Mouse (Mus musculus) 3134 (cell line): ENCODE data around the gene Fat3.

Source experiments
- DNase-seq: peaks from one replicate; pipeline ENCODE4 v3.0.0-alpha.2; 2011; ENCODE audit warnings: low spot score; ENCODE audit not compliant: insufficient read length; ENCODE audit errors: extremely low read depth

Gene Fat3

DNA sequence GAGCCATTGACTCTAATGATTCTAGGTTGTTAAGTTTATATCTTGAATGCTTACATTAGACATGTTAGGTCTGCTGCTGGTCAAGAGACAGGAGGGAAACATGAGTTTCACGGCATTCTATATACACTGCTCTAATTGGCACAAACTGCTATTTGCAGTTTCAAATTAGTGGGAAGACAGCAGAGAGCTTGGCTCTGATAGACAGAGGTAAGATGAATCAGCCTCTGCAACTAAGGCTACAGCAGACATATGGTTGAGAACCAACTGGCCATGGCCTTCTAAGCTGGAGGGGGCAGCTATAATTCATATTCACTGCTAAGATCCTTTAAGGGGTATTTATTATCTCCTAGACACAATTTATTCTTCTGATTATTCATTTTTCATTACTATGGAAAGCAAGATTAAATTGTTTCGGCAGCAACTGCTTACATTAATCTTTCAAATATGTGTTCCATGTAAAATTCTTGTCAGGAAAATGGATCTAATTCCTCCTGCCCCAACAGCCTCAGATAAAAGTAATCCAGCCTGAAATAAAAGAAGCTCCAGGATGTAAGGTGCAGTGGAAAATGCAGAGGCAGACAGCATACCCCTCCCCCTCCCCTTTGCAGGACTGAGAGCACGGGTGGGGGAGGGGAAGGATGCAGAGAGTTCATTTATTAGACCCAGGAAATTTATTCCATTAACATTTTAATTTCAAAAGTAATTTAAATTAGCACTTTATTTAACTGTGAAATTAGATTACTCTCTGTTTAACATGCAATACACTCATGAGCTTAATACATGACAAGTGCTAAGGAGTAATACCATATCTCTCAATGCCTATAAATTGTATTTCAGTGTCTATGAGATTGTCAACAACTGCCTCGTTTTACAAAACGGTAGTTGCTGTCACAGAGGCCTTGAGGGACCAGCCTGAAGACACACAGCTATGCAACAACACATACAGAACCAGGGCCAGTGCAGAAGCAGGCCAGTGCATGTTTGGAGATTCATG, 189.9 kb downstream of the Fat3 start:
- DNase-seq, result no peak

DNA sequence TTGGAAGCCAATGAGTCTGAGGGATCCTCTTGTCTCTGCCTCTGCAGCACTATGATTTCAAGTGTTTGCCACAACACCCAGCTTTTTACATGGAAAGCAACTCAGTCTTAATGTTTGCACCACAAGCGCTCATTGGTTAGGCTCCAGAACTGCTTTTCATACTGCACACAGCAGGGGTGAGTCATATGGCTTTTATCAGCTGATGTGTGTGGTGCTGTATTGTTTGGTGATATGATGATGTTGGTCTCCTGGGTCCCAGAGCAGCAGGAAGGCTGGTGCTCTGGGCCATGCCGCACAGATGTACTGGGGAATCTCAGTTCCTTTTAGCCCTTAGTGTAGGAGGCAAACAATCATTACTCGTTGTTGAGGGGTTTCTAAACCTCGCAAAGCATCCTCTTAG, 190.8 kb downstream of the Fat3 start:
- no peak for DNase-seq

GRCm38 (mm10) chr9:16307789-16308188, 193.3 kb downstream of the Fat3 start:
- DNase-seq, result no peak

DNA sequence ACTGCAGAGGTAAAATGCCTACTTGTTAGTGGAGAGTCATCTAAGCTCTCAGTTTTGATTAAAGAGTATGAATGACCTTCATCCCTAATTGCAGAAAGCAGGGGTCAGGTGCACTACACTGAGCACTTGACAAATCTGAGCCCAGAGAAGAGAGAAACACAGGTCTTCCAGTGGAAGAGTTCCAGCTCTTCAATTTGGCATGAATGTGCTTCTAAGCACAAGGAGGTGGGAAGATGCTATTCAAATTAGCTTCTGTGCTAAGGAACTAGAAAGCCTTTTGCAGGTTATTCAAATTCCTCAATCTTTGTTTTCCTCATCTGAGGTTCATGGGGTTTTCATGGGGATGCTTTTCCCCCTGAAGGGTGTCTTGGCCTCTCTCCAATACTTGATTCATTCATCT, 194.9 kb downstream of the Fat3 start:
- DNase-seq, result no peak

- no peak for DNase-seq
Measured at GRCm38 (mm10) chr9:16305396-16306086, 195.5 kb downstream of the Fat3 start.

DNA sequence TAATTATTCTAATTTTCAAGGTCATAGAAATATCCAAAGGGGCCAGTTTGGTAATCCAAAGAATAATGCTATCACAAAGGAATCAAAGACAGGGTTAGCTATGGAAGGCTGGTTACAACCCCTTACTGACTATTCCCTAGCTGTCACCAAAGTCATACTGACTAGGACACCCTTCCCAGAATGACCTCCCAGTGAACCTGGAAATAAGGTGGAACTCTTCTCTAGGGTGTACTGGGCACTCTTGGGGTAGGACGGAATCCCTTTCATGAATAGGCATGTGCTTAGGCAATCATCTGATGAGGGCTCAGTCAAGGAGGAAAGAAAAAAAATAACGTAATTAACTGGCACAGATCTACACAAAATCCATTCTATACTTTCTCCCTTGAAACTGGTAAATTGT, 196.1 kb downstream of the Fat3 start:
- no peak for DNase-seq

DNA sequence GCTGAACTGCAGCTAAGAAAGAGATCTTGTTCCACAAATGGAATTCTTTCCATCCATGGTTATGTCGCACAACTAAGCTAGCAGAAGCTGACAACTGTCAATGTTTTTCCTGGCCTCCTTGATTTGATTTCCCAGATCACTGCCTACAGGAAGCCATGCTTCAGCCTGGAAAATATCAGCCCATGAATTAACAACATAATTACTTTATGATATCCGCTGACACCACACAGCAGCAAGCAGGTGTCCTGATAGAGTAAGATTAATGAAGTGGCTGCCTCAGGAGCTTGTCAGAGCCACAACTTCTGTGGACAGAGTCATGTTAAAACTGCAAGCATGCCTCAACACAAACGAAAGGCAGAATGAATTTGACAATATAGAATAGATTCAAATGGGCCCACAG, 198.6 kb downstream of the Fat3 start:
- DNase-seq, result no peak

DNA sequence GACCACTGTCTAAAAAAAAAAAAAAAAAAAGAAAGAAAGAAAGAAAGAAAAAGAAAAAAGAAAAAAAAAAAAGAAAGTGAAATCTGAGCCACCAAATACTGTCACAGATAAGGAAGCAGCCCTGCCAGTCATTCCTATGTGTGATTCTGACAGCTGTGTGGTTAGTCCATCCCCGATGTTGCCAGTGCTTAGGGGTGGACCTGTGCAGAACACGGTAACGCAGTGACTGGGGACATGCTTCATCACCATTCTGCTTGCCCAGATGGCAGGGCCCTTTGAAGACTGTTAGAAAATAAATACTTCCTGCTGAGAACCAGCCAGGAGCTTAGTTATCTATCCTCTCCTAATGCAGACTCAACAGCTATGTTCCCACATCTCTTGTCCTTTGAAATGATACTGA, 203.2 kb downstream of the Fat3 start:
- DNase-seq, result no peak

- DNase-seq, result no peak
Measured at GRCm38 (mm10) chr9:16293928-16294806, 206.9 kb downstream of the Fat3 start.

DNA sequence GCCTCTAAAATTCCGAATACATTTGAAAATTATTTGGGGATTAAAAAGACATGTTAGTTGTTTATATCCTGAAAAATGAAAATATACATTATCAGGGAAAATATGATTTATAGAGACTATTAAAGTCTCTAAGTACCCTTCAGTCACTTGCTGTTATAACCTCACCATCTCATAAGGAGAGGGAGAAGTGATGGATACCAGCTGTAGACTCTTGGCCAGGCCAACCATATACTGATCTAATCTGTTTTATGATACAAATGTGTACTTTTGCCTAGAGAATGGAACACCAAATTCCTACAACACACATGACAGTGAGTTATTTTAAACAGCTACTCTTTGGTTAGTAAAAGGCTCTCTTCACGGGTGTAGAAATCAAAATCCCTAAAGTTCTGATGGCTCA, 208.6 kb downstream of the Fat3 start:
- DNase-seq, result no peak

- peak; percentile 15 for DNase-seq
Measured at GRCm38 (mm10) chr9:16290911-16291310, 210.2 kb downstream of the Fat3 start.

DNA sequence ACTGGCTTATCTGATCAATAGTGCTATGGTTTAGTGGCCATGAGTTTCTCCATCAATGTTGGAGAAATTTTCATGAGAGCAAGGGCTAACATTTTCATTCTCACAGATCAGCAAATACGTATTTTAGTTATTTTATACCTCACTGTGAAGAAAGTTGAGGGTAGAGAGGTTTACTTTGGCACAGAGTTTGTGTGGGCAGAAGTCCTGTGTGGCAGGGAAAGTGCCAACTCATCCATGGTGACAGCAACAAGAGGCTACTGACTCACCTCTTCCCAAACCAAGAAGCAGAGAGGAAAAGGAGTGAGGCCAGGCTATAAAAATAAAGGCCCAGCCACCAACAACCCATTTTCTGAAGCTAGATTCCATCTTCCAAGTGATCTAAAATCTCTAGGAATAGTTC, 218.1 kb downstream of the Fat3 start:
- DNase-seq, result peak; percentile 60

GRCm38 (mm10) chr9:16282291-16282804, 218.7 kb downstream of the Fat3 start:
- DNase-seq, result no peak

DNA sequence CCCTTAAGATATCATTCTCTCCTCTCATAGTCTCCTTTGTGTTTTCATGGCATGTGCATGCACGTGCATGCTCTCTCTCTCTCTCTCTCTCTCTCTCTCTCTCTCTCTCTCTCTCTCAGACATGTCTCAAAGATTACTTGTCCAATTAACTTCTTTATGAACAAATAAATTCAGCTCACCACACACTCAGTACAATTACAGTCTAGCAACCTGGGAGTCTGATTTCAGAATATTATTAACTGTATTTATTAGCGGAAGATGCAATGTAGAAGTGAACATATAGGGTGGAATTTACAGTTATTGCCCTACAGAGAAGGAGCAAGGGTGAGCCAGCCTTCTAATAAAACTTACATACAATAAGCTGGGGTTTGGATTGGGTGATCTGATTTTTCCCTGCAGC, 225.5 kb downstream of the Fat3 start:
- no peak for DNase-seq

GRCm38 (mm10) chr9:16274130-16274529, 227.0 kb downstream of the Fat3 start:
- no peak for DNase-seq

DNA sequence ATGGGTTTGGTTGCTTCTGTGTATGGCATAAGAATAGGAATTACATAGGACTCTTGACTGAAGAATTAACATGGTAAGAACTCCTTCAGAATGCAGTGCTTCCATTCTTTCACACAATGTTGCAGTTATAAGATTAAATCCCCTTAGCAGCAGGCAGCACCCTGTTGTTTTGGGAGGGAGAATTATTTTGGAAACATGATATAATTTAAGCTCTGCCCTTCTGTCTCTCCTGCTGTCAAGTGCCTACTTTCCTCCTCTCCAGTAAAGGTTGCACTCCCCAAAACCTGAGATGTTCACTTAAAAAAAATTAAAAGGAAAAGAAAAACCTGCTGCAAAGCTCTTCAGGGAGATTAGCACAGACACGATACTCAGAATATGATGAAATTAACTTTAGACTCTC, 228.3 kb downstream of the Fat3 start:
- no peak for DNase-seq

DNA sequence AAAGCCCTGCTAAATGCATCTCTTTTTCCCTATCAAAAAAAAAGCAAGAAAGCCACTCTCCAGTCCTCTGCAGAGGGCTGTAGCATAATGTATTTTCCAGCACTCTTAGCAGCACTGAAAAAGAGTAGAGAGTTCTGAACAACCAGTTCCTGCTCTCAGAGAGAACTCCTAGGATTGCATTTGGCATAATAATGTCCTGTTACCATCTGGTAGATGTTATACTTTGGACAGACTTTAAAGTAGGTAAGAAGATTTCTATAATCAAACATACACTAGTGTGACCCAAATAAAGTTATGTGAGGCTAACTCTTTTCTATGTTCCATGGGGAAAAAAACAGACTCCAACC, 230.3 kb downstream of the Fat3 start:
- no peak for DNase-seq

DNA sequence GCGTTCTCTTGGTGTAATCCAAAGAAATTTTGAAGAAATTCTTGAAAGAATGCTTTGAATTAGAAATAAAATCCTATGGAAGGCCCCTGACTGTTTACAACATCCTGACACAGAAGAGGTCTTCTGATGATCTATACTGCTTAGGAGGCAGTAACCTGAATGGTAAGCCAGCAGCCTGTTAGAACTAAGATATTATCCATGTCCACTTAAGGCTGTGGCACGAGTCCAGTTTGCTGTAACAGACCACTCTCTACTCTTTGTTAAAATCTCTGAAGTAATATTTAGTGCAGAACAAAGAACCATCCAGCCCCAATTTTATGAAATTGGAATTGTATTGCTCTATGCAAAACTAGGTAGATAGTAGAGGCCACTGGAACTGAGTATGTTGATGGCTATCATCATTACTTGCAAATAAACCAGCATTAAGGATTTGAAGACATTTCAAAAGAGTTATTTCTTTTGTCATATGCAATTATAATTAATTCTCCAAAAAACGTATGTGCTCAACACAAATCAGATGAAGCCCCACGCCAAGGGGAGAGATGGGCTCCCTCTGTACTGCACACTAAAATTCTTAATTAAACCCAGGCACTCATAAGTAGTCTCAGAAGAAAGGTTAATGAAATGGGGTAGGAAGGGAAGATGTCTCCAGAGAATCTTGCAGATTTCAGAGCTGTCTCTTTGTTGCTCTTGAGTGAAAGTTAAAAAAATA, 230.9 kb downstream of the Fat3 start:
- DNase-seq, result no peak

- no peak for DNase-seq
Measured at GRCm38 (mm10) chr9:16265519-16265918, 235.6 kb downstream of the Fat3 start.

DNA sequence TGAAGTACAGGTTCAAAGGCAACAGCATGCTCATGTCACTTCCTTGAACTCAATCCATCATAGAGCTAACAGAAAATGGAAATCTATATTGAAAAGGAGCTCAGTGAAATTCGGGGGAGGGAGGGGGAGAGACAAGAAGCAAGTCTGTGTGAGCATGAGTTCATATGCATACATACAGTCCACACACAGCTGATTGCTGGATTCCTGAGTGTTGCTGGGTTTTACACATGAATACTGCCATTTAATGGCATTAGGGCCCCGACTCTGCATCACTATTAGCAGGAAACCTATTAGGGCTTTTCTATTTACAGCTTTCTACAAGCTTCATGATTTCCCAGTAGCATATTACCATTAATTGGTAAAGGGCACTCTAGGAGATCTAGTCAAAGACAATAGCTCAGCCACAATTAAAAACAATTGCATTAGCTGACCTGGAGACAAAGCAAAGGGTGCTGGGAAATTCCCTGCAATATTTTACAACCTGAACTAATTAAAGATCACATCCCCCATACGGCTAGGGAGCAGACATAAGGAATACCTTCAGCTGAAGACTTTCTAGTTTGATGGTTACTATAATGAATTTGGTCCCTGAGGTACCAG, 243.7 kb downstream of the Fat3 start:
- DNase-seq, result no peak
